Mouse (Mus musculus): ENCODE results near the gene Adssl1.

Gene Adssl1

DNA sequence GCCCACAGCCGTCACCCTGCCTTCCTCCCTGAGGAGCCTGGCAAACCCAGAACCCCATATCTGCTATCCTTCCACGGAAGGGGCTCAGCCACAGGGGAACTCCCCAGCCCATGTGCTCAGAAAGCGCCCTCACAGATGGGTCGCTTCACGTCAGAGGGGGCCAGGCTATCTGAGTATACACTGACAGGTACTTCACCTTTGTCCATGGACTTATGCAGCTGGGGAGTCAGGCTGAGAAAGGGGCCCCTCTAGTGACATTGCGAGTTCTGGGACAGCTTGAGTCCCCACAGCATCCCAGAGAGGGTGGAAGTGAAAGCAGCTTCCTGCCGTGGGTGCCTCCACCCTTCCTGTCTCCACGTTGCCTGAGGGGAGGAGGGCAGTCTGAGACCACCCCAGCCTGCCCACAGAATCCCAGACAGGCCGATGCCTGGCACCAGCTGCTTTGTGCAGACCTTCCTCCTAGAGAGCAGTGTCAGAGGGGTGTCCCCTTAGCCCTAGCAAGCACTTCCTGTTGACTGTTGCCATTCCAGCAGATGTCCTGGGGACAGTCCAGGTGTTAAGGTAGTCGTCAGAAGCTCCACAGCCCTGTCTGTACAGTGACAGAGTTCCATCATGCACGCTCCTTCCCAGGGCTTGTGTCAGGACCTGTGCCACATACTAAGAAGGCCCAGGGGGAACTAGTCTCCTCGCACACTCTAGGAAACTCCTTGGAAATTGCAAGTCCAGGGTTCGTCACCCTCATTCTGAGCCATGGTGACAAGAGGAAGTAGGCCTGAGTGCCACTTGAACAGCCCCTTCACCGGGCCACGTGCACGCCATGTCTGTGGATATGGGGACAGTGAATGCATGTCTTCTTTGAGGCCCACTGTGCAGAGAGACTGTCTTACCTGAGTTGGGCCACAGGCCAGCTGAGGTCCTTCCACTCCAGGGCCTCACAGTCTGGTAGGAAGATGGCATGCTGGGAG is 25.6 kb upstream of the Adssl1 start:
- no peak for DNase-seq

DNA sequence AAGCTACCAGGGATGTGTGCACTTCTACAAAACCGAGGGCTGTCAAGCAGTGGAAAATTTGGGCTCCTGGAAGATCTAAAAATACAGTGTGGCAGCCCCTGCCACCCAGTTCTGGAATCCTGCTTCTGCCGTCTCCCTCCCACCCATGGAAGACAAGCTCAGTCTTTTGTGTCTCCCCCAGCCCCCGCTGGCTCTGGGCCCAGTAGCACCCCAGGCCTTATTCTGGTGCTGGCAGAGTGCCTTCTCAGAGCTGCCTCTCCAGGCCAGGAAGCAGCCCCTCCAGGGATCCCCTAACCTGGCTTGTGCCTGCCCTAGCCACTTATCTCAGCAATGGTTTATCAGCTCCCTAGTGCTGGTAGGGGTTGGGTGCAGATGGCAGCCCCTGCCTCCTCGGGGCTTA is 24.9 kb upstream of the Adssl1 start:
- no peak for DNase-seq

DNA sequence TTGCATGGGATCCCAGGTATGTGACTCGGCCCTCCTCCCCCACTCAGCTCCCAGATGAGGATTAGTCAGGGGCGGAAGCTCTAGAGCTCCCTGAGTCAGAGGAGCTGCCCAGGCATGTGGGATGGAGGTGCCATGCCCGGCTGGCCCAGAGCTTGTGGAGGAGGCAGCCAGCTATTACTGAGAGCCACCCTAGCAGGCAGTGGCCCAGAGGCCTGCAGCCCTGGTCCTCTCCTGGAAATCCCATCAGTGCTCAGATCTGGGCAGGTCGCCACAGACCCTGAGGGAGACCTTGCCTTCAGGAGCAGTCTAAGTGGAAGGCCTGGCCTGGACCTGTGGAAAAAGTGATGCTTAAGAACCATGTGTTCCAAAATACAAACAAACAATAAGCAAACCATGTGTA is 24.2 kb upstream of the Adssl1 start:
- DNase-seq = no peak

DNA sequence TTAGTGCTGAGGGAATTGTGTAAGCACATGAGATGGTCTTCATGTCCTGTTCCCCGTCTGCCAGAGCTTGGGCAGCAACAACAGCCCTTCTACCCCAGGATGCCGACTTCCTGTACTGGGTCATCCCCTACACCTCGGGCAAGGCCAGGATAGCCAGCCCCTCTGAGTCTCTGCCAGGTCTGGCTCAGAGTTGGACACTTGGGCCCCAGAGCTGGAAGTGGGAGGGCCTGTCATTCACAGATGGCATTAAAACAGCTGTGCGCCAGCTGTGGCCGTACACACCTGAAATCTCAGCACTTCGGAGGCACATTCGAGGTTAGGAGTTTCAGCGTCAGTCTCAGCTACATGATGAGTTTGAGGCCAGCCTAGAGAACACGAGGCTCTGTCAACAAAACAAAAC is 23.4 kb upstream of the Adssl1 start:
- no peak for DNase-seq

DNA sequence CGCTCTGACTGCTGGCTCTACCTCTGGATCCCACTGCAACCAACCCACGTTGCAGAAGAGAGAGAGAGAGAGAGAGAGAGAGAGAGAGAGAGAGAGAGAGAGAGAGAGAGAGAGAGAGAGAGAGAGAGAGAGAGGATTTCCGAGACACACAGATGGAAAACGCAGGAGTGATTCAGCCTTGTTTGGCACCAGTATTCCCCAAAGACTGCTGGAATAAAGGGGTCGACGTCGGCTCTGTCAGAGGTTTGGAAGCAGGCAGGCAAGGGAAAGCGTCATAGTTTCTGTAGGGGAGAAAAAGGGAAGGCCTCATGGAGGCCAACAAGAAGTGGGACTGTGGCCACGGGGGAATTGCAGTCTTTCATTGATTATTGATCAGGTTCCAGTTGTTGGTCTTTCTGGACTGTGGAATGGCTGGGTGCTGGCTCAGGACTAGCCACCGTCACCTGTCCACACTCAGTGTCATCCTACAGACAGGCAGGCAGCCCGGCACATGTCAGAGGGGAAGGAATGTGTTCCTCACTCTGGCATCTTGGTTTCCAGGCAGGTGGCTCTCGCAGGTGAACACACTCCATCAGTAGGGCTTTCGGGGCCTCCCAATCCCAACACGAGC is 22.8 kb upstream of the Adssl1 start:
- no peak for DNase-seq

DNA sequence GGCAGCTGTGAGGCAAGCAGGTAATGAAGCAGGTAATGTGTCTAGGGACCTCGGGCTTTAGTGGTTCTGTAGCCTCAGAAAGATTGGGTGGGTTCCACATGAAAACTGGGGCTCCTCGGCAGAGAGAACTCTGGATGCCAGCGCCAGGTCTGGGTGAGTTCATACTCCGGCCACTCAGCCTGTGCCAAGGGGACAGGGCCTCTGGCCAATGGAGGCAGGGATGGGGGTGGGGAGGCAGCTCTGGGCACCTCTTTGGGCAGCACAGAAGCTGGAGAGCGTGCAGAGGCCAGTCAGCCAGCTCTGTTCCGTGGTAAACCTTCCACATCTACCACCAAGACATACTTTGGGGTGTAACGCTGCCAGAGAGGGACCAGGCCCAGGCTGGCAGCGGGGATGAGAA is 22.2 kb upstream of the Adssl1 start:
- DNase-seq = peak in 1 of 2 experiments; percentile 42

DNA sequence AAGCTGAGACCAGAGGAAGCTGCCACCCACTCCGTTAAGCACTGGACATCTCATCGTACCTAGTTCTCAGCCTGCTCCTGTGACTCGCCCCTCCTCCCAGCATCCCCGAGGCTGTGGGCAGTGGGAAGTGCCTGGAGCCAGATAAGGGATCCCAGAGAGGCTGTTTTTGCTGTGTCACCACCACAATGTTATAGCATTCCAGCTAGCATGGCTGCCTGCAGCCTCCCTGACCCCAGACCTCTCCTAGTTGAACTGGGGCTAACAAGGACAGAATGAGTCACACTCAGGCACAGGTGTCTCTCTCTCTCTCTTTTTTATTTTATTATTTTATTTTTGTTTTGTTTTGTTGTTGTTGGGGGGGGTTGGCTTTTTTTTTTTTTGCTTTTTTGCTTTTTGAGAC is 20.6 kb upstream of the Adssl1 start:
- no peak for DNase-seq

DNA sequence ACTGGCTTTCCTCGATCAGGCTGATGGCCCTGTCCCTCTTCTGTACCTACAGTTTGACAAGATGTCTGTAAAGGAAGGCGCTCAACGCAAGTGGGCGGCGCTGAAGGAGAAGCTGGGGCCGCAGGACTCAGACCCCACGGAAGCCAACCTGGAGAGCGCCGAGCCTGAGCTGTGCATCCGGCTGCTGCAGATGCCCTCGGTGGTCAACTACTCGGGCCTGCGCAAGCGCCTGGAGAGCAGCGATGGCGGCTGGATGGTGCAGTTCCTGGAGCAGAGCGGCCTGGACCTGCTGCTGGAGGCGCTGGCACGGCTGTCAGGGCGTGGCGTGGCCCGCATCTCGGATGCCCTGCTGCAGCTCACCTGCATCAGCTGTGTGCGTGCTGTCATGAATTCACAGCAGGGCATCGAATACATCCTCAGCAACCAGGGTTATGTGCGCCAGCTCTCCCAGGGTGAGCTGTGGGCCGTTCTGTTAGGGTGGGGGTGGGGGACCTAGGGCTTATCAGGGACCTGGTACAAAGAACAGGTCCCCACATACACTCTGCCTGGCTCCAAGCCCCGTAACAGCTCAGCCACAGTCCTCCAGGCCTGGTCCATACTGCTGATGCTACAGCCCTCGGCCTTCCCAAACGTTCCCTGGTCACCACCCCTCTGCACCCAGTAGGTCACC is 19.8 kb upstream of the Adssl1 start:
- DNase-seq = no peak

DNA sequence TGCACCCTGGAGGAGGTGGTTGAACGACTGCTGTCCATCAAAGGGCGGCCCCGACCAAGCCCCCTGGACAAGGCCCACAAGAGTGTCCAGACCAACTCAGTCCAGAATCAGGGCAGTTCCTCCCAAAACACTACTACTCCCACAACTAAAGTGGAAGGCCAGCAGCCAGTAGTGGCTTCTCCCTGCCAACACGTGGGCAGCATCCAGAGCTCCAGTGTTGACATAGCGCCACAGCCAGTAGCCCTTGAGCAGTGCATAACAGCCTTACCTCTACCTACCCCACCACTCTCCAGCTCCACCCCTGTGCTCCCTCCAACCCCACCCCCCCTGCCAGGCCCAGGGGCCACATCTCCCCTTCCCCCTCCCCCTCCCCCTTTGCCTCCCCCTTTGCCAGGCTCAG is 15.8 kb upstream of the Adssl1 start:
- DNase-seq = no peak

DNA sequence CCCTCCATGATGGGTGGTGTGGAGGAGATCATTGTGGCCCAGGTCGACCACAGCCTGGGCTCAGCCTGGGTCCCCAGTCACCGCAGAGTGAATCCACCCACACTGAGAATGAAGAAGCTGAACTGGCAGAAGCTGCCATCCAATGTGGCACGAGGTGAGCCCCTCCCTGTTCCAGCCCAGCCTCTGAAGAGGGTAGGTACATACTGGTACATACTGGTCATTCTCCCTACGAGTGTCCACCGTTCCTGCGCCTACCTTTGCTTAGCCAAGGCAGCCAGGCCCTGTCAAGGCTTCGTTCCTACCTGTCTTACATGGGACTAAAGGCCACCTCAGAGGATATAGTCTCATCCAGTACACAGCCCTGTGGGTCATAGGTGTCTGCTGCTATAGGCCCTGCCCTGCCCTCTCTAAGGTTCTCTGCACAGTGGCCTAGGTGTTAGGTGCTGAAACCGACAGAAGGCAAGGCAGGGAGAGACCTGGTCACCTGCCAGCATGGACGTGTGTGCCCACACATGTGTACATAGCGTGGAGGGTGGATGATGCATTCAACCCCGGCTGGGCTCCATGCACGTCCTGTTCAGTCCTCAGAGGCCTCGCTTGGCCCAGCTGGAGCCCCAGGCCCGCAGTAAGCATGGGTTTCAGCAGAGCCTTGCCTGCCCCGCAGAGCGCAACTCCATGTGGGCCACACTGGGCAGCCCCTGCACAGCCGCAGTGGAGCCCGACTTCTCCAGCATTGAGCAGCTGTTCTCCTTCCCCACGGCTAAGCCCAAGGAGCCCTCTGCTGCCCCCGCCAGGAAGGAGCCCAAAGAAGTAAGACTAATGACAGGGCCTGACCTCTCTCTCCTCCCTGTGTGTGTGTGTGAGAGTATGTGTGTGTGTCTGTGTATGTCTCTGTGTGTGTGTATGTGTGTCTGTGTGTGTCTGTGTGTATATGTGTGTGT is 14.9 kb upstream of the Adssl1 start:
- DNase-seq = no peak

DNA sequence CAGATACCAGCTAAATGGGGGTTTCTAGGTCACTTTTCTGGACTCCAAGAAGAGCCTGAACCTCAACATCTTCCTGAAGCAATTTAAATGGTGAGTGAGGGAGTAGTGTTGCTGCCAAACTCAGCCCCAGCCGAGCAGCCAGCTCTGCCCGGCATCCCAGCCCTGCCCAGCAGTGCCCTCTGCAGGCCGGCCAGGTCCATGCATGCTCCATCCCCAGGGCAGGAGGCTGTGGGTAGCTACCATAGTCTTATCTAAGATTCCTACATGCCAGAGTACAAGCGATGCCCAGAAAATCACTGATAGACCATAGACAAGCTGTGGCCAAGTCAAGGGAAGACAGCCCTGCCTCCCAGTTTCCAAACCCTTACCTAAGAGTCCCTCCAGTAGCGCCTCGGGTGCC is 14.1 kb upstream of the Adssl1 start:
- peak; percentile 69 to 82 for DNase-seq

DNA sequence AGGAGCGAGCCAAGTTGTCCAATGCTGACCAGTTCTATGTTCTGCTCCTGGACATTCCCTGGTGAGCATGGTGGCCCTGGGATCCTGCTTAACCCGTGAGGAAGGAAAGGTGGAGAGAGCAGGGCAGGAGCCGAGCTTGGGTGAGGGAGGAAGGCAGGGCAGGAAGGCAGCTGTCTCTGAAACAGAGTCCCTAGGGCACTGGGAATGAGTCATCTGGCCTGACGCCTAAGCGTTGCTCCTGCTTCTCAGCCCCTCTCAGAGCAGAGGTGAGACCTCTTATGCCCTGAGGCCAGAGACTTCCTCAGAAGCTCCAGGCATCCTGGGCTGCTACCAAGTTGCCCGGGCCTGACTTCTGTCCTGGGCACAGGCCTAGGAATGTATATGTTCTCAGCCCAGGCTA is 12.8 kb upstream of the Adssl1 start:
- DNase-seq = no peak

DNA sequence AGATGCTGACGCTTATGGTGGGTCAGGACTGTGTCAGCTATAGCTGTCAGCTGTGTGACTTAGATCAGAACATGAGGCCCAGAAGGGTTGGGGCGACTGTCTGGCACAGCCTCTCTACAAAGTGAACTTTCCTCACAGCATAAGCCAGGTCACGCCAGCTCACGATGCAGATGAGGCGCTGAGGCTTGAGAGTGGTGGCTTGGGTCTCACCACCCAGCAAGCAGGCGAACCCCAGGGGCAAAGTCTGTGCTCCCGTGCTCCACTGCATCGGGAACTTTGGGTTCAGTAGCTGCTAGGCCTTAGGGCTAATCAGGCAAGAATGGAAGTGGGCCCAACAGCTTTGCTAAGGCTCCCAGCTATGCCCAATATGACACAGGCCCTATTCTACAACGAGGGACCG is 10.8 kb upstream of the Adssl1 start:
- no peak for DNase-seq

DNA sequence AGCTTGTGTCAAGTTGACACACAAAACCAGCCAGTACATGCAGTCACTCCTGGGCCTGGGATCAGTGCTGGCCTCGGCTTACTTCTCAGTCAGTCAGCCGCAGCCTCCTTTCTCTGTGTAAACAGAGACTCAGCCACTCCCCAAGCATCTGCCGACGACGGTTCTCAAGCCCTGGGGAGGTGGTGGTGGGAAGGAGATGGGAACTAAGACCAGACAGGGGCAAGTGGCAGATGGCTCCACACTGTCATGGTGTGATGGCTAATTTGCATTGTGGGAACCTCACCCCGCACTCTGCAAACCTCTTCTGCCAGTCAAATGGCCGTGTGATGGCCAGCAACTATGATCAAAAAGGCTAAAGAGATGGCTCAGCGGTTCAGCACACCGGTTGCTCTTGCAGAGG is 3.2 kb upstream of the Adssl1 start:
- no peak for DNase-seq

DNA sequence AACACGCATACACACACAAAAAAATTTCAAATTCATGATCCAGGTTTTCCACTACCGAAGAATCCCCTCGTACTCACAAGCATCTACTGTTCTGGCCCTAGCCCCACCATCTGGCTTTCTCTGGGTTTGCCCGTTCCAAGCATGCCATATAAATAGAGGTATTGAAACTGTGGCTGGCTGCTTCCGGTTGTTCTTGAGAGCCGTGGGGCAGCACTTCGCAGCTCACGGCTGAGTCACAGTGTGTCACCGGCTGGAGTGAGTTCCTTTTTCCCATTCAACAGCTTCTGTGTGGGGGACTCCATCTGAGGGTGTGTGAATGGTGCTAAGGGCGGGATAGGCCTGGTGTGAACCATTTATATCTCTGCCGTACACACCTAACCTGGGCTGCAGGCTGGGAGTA is 2.7 kb upstream of the Adssl1 start:
- DNase-seq = no peak

DNA sequence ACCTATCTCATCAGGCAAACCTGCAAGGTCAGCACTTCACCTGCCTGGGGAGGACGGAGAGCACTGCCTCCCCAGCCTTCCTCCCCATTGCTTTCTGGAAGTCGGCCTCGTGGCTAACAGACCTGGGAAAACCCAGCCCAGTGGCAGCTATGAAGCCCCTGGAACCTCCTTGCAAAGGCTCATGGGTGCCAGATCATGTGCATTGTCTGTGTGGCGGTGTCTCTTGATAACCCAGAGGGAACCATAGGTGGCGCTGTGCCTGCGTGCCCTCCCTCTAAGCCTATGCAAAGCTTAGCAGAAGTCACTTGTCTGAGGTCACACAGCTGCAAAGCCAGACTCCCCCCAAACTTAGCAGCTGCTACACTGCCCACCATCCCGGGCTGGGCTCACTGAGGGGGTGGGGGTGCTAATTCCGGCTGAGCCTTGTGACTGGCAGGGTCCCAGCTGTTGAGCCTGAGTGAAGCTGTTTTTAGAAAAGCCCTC is 1.9 kb upstream of the Adssl1 start:
- peak in 1 of 2 experiments; percentile 40 for DNase-seq

DNA sequence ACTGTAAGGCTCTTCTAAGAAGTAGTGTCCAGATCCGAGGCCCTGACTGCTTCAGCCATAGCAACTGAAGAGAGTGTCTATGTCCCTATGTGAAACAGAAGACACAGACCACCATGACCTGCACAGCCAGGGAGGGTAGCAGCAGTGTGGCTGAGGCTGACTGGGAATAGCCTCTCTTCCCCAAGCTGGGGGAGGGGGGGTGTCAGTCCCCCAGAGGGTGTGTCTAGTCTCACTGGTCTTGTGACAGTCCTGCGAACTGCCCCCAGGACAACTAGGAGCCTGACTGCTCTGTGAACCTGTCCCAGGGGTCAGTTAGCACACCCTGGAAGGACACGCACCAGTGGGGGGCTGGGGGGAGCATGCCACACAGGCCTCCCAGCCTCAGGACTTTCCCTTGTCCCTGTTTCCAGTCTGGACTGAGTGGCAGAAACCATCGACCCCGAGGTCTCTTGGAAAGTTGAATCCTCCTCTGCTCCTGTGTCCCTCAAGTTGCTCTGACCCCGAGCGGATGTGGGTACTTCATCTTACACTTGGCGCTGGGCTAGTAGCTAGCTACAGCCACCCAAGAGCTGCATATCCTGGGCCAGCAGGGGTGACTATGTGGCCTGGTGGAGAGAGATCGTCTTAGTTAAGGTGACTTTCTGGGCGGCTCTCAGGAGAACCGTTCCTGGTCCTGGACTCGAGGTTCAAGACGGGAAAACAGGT is 712 bp upstream of the Adssl1 start:
- DNase-seq = no peak

DNA sequence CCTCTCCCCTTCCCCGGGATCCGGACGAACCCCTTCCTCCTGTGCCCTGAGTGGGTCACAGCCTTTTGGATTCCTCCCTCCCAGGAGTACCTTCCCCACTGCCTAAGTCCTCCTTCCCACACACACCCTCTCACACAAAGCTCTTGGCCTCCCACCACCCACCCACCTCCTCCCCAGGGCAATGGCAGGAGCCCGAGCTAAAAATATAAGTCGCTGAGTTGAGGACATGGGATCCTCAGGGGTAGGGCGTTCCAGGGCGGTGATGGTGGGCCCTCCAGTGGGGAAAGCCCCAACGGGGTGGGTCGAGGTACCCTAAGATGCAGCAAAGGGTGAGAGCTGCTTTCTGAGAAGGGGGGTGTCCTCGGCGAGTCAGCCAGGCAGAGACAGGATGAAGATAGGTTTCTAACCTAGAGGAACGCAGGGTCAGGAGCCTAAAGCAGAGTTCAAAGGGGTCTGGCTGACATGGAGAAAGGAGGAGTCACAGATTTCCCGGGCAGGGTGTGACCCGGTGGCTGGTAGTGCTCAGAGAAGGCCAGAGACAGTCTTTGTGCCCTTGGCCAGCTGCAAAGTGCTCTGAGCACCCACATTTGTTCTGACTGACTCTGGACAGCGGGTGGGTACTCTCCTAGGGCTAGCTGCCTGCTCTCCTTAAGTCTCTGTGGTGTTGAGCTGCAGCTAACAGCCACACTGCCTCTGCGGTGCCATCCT is 663 bp downstream of the Adssl1 start:
- no peak for DNase-seq

DNA sequence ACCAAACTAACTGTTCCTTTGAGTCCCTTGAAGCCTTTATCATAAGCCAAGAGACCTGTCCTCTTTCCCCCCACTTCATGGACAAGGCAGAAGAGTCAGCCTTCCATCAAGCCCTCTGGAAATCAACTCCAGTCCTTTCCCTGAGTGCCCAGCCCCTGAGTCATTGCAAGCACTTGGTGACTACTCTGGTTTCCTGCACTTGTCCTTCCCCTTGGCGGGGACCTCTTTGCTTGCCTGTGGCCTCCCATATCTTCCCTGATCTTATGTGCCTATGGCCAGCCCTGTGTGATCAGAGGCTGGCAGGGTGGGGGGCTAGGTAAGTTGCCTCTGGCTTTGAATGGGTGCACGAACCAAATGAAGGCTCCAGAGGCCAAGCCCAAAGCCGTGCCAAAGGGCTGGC is 2.1 kb downstream of the Adssl1 start:
- DNase-seq = no peak

DNA sequence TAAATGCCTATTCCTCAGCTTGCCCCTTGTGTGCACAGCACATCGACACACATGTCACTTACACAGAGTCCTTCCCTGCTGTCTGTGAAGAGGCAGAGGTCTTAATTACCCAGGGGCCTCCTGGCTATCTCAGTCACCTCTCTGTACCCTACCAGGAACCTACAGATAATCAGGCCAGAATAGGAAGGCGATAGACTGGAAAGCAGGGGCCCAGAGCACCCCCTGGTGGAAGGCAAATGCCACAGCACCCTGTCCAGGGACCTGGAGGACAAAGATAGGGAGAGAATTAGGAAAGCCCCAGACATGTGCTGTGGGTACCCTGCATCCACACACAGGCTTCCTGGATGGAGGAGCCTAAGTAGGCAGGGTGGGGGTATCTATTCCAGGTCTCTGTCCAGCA is 3.9 kb downstream of the Adssl1 start:
- peak; percentile 67 to 72 for DNase-seq

DNA sequence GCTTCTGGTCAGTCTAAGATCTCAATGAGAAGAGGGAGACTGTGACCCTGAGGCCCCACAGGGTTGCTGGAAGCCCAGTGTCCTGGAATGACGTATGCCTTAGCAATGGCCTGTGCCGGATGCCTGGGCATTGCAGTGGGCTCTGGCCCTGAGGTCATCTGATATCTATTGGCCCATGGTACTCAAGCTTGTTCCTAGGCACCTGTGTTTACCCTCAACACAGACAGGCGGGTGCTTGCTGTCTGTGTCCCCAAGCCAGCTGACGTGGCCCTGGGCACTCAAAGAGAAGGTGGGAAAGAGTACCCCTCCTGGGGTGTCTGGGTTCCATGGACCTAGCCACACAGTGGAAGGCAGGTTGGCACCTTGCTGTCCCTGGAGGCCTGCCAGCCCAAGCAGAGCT is 5.9 kb downstream of the Adssl1 start:
- no peak for DNase-seq
